Mouse (Mus musculus) thymus, adult 2 months (tissue): ENCODE data around the gene Nfia. TPM values are rescaled to one million over a fixed set of nuclear protein-coding genes. Genes with fewer than 3 reads are reported as not detected.

Experiments
- DNase-seq: peaks from one replicate; pipeline ENCODE4 v3.0.0; 2021
- H3K27ac ChIP-seq: fragments of 200-500 bp; 2 replicates; pipeline ENCODE4 v1.5.1; 2012; ENCODE audit warnings: low read length, control low read depth; ENCODE audit not compliant: control insufficient read depth, insufficient read depth
- H3K27me3 ChIP-seq: fragments of 200-500 bp; 2 replicates; pipeline ENCODE4 v1.6.1; 2012; ENCODE audit warnings: mild to moderate bottlenecking, low read length, moderate library complexity, mixed read lengths; ENCODE audit not compliant: control insufficient read depth, insufficient read depth
- H3K36me3 ChIP-seq: fragments of 200-500 bp; 2 replicates; pipeline ENCODE4 v1.6.1; 2012; ENCODE audit warnings: mild to moderate bottlenecking, low read length, moderate library complexity; ENCODE audit not compliant: control insufficient read depth, insufficient read depth
- H3K4me1 ChIP-seq: fragments of 200-500 bp; replicated peaks from 2 replicates; pipeline ENCODE4 v1.6.1; 2012; ENCODE audit warnings: low read length; ENCODE audit not compliant: control insufficient read depth, insufficient read depth
- H3K4me3 ChIP-seq: fragments of 200-500 bp; 2 replicates; pipeline ENCODE4 v1.5.1; 2012; ENCODE audit warnings: mild to moderate bottlenecking, low read length, control low read depth, moderate library complexity; ENCODE audit not compliant: control insufficient read depth, insufficient read depth
- CTCF ChIP-seq: fragments of 200-500 bp; IDR thresholded peaks from 2 replicates; pipeline ENCODE4 v1.5.1; 2012; ENCODE audit warnings: mild to moderate bottlenecking, control low read depth, low read length, moderate library complexity, borderline replicate concordance; ENCODE audit not compliant: control insufficient read depth, poor library complexity, insufficient read depth; ENCODE audit errors: extremely low read depth
- POLR2A ChIP-seq: fragments of 200-500 bp; IDR thresholded peaks from 2 replicates; pipeline ENCODE4 v1.6.1; 2012; ENCODE audit warnings: mild to moderate bottlenecking, low read length, control low read depth, moderate library complexity; ENCODE audit not compliant: control insufficient read depth, poor library complexity, insufficient read depth; ENCODE audit errors: extremely low read depth
- WGBS: fragments of 180-500 bp; shearing (Covaris S2); methylation state at CpG from one replicate; pipeline ENCODE4 v1.1.7; 2018; 5-methylcytosine and 5-hydroxymethylcytosine counted together
- polyA plus RNA-seq: library from polyadenylated mRNA; depleted of rRNA; stranded (reverse); fragments of >200 nt; gene quantifications from 2 replicates; pipeline ENCODE4 v1.2.3, GENCODE M21; 2012

Nfia gene
- polyA plus RNA-seq, 1 experiment, result 26.4 TPM

DNA sequence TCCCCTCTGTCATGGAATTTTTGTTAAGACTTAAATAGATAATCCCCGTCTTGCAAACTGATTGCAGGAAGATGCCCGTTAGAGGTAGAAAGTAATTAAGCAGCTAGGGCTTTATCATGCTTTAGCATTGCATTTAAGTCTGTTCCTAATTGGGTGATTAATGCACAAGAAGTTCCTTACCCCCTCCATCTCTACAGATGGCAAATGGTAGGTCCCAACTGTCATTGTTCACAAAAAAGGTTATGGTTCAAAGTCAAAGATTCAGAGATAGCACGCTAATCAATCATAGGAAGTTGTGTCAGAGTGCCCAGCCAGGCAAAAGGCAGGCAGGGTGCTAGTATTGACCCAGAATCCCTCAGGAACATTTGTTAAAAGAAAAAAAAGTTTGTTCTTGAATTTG is 31.3 kb downstream of the Nfia start:
- H3K27me3 ChIP-seq, result no peaks in the 10 kb centered on the region
- 96% methylated on average over 3 of the region's 3 CpGs for WGBS
- no peak overlapping the region for H3K4me3 ChIP-seq
- no peak for DNase-seq
- H3K27ac ChIP-seq, result no peak overlapping the region
- no peaks in the 10 kb centered on the region for H3K4me1 ChIP-seq
- TF ChIP-seq CTCF (no peak), POLR2A (no peak)
- no peaks in the 10 kb centered on the region for H3K36me3 ChIP-seq

DNA sequence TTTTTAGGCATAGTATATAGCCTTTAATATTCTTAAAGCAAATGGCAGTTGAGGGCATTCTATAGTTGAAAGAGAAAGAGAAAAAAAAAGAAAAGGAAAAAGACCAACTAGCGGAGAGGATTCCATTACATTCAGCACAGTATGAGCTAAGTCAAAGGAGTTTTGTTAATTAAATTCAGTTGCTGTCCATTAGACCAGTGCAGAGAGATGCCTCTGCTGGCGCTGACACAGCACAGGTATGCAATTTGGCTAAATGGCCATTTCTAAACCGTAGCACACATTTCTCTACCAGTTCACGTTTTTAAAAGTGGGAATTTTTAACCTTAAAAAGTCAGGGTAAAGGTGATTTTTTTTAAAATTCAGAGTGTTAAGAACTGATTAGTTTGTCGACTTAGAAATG is 32.1 kb downstream of the Nfia start:
- Histone ChIP-seq H3K27me3 (no peaks in the 10 kb centered on the region), H3K4me3 (no peak overlapping the region), H3K27ac (no peak overlapping the region), H3K4me1 (no peaks in the 10 kb centered on the region), H3K36me3 (no peaks in the 10 kb centered on the region)
- no peak for DNase-seq
- 96% methylated on average over 5 of the region's 5 CpGs for WGBS
- TF ChIP-seq CTCF, result no peak
- TF ChIP-seq POLR2A, result no peak

DNA sequence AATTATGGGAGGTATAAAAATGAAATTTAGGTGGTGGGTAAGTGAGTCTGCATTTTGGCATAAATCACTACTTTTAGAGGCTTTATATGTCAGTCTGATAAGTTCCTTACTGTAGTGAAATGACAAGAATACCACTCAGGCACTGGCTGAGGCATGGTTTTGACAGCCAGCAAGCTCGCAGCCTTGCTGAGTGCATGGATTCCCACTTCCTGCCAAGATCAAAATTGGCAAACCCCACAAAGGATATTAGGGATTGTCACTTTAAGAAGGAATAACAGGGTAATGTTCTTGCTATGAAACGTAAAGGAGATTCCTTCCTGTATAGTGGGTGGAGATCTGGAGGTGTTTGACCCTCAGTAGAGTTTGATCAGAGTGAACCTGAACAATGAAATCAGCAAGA is 32.7 kb downstream of the Nfia start:
- WGBS, result 57% methylated on average over 2 of the region's 2 CpGs
- DNase-seq, result no peak
- Histone ChIP-seq H3K27me3 (no peaks in the 10 kb centered on the region), H3K4me3 (no peak overlapping the region), H3K4me1 (no peaks in the 10 kb centered on the region), H3K36me3 (no peaks in the 10 kb centered on the region), H3K27ac (no peak overlapping the region)
- TF ChIP-seq CTCF, result no peak
- TF ChIP-seq POLR2A, result no peak

DNA sequence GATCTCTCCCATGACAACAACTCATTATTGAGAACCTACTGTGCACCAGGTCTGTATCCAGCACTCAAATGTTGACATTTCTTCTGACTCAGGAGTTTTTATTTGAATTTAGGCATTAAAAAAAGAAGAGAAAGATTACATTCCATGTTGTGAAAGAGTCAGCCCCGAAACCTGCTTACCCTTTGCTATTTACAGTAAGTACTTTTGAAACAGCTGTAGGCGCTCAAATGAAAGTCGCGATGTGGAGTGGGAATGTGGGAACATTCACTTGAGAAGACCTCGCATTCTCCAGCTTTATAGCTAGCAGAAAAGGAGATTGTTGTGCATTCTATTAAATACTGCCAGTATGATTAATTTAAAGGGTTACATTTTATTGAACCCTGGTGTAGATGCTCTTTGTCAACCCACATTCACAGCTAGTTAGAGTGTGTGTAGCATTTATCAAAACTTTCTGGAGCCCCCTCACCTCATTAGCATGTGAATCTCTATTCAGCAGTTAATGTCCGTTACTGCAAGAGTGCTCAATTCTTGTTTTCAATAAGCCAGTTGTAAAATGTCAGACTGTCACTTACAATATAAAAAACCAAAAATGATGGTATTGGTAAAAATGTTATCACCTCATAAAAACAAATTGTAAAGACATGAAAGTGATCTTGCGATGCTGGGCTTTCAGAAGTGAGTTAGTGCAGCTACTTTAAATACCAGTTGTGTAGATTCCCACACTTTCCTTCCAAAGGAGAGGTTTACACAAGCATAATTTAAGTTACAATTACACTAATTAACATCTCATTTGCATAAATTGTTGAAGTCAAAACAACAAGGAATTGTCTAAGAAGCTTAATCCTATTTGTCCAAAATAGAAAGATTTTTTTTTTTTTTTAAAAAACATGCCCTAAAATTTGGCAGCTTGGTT is 33.6 kb downstream of the Nfia start:
- Histone ChIP-seq H3K27ac (no peak overlapping the region), H3K27me3 (no peaks in the 10 kb centered on the region), H3K36me3 (no peaks in the 10 kb centered on the region), H3K4me1 (no peaks in the 10 kb centered on the region), H3K4me3 (no peak overlapping the region)
- TF ChIP-seq POLR2A, result no peak
- no peak for TF ChIP-seq CTCF
- 95% methylated on average over 7 of the region's 7 CpGs for WGBS
- DNase-seq, result no peak

DNA sequence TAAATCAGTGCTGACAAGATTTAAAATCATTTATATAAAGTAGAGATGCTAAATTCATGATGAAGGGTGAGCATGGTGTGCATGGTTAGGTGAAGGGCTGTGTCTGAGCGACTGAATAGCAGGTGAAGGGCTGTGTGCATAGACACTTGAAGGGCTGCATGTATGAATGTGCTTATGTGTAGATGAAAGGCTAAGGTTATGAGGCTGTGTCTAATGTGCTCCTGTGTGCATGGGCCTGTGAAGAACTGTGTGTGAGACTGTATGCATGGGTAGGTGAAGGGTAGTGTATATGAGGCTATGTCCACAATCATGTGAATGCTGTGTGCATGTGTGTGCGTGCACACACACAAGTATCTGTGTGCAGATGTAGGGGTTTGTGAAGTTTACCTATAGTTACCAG is 34.4 kb downstream of the Nfia start:
- no peak for TF ChIP-seq POLR2A
- TF ChIP-seq CTCF, result no peak
- 90% methylated on average over 2 of the region's 2 CpGs for WGBS

DNA sequence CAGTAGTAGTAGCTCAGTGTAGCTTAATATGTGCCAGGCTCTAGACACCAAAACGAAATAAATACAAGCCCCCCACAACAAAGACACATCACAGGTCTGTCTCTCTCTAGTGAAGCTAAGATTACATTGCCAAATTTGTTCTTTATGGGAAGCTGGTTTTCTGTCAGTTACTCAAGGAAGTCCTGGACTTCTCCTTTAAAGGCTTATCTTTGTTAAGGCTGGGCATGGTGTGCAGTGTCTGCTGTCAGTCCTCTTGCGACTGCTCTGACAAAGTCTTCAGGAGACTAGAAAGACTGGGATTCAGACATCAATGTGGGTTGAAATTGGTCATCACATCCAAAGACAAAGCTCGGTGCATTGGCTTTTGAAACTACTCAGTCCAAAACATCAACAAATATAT is 36.4 kb downstream of the Nfia start:
- no peak for DNase-seq
- no peak overlapping the region for H3K4me3 ChIP-seq
- no peaks in the 10 kb centered on the region for H3K36me3 ChIP-seq
- no peak for TF ChIP-seq POLR2A
- H3K27me3 ChIP-seq, result no peaks in the 10 kb centered on the region
- no peak overlapping the region for H3K27ac ChIP-seq
- no peaks in the 10 kb centered on the region for H3K4me1 ChIP-seq
- 89% methylated on average over 3 of the region's 3 CpGs for WGBS

More for the DNA sequence above, 34.4 kb downstream of the Nfia start:
- Histone ChIP-seq H3K4me1 (no peaks in the 10 kb centered on the region), H3K27ac (no peak overlapping the region), H3K4me3 (no peak overlapping the region), H3K36me3 (no peaks in the 10 kb centered on the region), H3K27me3 (no peaks in the 10 kb centered on the region)
- no peak for DNase-seq
